Mouse (Mus musculus) adrenal gland, postnatal 36 days (tissue): ENCODE data around the gene Slc35a3. TPM values are rescaled to one million over a fixed set of nuclear protein-coding genes. Genes with fewer than 3 reads are reported as not detected.
A peak's percentile ranks its signal among the peaks of the same experiment; 100 is the strongest.
"Not testable (repeated sequence)": the region's sequence is repeated elsewhere in the genome, so short reads cannot be mapped to it uniquely, and the experiment has no call there.

Experiments
- DNase-seq, 2 experiments: peaks; one replicate each; pipeline ENCODE4 v3.0.0; 2021; ENCODE audit warnings: mixed read lengths in 1 of 2
- total RNA-seq, 2 experiments: library from RNA; stranded (reverse); gene quantifications; 2 replicates each; pipeline ENCODE4 v1.2.3; 2021

The Slc35a3 gene
- total RNA-seq, 2 experiments from 2014 or later, result 23.1 to 33.5 TPM

DNA sequence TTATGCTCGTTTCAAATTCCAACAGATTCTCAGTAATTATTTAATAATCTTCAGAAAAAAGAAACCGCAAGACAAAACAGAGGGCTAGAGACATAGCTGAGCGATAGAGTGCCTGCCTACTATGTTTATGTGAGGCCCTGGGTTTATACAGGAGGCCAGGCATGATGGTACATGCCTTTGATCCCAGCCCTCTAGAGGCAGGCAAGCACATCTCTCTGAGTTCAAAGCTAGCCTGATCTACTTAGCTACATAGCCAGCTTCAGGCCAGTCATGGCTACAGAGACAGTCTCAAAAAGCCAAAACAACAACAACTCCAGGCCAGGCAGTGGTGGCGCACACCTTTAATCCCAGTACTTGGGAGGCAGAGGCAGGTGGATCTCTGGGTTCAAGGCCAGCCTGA, 11.0 kb downstream of the Slc35a3 start:
- no peak for DNase-seq

DNA sequence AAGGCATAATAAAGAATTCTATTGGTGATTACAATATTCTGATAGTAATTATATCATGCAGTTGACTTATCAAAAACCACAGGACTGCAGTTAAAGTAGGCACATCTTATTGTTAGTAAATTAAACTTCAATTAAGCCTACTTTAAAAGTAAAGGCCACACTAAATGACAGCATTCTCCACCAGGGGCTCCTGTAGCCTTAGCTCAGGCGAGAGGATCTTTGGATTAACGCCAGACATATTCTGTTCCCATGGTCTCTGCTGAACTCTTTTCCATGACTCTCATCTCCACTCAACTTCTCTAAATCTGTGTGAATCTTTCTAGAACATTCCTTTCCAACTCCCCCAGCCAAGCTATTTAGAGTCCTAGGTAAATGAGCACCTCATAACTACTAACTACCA, 13.8 kb downstream of the Slc35a3 start:
- DNase-seq, result no peak

DNA sequence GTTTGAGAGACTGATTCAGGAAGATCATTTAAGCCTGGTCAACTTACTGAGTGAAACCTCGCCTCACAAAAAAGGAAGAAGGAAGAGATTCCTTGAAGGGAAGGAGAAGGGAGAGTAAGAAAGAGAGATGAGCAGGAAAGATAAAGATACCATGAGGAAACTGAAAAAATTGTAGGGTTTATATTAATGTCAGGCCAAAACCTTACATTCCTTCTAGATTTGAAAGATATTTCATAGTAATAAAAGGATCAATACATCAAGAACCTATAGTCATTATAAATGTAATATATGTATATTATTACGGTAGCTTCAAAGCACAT, 17.0 kb downstream of the Slc35a3 start:
- DNase-seq, result no peak

DNA sequence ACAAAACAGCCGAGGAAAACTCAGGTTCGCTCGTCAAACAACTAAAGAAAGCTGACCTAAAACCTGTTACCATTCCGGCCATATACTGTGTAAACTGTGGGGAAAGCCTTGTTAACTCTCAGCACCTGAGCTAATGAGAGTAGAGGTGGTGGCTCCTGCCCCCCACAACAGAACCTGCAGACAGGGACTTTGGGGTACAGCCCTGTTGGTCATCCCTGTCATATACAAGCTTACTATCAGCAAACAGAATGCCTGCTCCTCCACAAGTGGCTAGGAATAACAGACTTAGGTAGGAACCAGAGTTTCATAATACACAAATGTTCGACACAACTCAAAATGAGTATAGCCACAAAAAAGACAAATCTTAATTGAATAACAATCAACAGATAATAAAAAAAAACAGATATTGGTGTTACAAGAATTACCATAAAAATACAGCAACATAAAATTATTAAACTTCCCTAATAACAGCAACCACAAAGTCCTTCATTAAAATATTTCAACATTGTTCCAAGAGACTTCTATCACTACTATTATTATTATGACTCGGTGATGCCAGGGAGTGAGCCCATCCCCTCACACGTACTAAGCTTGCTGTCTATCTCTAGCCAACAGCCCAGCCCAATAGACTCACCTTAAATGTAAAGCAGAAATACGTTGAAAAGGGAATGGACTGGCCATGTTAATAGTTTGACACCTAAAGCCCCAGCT, 17.5 kb downstream of the Slc35a3 start:
- DNase-seq, result no peak

DNA sequence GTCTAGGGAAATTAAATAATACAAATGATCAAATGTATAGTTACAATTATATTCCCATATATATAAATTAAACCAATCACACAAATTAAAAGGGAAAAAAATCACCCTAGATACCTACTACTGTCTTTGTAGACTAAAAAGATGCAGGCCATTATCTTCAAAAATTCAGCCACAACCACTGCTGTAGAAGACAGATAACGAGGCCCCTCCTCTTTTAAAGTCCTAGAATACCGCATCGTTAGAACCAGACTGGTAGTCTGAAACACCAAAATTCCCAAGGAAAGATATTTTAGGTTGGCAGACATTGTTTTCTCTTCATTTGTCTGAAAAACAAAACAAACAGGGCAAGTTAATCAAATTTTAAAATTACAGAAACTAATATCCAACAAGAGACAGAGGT, 18.3 kb downstream of the Slc35a3 start:
- no peak for DNase-seq

DNA sequence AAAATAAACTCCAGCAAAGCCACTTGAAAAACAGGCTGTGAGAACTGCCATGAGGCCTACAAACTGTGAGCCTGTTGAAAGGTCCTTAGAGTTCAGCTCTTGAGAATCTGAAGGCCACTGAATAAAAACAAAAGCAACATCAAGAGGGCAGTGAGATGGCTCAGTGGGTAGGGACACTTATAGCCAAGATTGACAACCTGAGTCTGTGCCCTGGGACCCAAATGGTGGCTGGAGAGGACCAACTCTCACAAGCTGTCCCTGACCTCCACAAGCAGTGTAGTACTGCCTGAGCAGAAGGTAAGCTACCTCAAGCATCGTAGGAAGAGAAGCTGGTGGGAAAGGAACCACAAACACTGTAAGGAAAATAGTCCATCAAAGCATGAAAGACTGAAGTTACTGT, 31.5 kb downstream of the Slc35a3 start, which contains the start of gene Gm43191:
Gm43191 (minus strand) TSS at position 101 of the 400 bp plus-strand sequence.
- DNase-seq, result no peak

DNA sequence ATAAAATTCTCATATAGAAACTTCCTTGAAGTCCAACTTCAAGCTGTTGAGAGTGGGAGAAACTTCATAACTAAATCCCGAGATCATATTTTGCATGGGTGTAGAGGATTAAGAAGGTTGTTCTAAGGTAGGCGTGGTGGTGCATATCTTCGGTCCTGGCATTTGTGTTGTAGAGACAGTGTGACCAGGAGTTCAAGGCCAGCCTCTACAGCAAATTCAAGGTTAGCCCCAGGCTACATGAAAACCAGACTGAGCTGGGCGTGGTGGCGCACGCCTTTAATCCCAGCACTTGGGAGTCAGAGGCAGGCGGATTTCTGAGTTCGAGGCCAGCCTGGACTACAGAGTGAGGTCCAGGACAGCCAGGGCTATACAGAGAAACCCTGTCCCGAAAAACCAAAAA, 48.4 kb downstream of the Slc35a3 start:
- not testable (repeated sequence) for DNase-seq

DNA sequence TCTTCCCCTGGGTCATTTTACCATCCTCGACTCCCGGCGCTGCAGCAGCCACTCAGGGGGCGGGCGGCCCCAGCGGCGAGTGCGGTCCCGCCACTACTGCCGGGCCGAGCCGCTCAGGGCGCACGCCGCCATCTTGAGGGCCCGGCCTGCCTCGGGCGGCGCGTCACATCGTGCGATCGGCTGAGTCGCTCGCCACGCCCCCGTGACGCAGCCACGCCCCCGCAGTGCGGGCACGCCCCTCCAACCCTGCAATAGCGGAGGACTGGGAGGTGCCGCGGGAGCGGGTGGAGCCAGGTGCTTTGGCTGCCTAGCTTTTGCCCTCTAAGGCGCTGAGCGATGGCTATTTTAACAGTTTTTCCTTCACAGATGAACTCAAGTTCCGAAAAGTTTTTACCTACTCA, 50.2 kb downstream of the Slc35a3 start, which contains the start of gene Mfsd14a:
Mfsd14a (minus strand) TSS at position 215 of the 401 bp plus-strand sequence.
- DNase-seq, result peak; percentile 100

DNA sequence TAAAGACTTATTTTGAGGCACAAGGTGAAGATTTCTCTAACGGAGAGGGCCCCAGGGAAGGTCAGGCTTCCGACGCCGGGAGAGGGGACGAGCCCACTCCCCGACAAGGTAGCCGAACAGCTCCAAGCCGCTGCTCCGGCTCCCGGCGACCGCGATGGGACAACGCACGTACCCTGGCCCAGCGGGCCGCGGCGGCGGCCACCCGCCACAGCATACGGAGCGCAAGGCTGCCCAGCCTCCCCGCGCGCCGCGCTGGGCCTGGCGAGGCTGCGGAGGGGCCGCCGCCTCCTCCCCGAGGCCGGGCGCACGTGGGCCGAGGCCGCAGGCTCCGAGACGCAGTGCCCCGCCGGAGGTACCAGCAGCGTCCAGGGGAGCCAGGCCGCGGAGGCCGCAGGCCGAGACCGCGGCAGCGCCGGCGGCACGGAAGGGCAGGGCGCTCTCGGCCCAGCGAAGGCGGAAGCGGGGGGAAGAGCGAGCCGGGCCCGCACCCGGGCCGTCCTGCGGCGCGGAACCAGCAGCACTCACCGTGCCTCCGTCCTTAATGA, 50.7 kb downstream of the Slc35a3 start:
- peak in 1 of 2 experiments; percentile 75 for DNase-seq

DNA sequence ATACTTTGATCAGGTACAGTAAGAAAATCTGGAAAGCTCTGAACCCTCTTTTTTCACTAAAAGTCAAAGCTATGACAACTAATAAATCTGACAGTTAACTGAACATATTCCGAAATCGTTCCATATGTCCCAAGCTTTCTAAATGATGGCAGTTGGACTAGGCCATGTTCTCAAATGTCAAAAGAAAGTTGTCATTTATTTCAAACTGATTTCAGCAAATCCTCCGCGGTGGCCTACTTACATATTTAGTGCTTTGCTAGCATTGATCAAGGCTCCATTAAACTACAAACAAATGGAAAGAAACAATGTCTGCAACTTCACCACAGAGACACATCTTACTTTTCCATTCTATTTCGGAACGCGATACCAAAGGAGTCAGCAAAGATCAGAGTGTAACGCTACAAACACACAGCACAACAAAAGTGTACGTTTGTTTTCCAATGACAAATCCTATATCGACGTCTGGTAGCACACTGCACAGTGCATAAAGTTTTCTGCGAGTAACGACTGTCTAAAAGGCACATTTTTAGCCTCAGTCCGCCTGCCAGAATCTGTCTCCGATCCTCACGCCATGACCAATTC, 51.3 kb downstream of the Slc35a3 start:
- DNase-seq, result no peak

DNA sequence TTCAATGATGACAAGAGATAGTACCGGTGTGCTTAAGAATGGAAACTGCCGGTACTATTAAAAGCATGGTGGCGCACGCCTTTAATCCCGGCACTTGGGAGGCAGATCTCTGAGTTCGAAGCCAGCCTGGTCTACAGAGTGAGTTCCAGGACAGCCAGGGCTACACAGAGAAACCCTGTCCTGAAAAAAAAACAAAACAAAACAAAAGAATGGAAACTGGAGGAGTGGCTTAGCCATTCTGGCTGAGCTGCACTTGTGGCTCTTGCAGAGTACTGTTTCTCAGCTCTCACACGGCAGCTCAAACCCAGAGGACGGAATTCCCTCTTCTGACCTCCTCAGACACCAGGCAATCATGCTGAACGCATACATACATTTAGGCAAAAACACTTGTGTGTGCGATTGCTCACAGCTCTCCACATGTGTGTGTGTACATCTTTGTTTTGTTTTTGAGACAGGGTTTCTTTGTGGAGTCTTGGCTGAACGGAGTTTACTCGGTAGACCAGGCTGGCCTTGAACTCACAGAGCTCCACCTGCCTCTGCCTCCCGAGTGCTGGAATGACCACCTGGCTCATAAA, 52.7 kb downstream of the Slc35a3 start:
- no peak for DNase-seq

DNA sequence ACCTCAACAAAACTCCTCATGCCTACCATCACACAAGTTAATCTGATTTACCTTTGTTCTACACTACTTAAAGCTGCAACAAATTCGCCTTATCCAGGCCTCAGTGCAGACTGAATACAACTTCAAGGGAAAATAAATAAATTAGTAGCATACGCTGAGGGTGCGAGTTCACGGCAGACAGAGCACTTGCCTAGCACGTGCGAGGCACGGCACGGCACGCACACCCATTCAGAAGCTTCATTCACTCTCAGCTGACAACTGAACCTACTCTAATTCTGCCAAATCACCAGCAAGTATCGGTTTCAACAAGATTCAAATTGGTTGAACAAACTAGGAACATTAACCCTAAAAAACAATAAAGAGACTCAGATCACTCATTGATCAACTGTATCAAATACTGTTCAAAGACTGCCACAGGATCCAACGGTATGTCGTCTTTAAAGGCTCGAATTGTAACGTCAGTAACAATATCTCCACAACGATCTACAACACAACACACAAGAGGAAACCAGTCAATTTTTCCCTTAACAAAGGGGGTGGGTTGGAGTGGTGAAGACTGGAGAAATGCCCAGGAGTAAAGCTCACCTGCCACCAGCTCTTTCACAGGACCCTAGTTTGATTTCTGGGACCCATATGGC, 53.6 kb downstream of the Slc35a3 start:
- no peak for DNase-seq

DNA sequence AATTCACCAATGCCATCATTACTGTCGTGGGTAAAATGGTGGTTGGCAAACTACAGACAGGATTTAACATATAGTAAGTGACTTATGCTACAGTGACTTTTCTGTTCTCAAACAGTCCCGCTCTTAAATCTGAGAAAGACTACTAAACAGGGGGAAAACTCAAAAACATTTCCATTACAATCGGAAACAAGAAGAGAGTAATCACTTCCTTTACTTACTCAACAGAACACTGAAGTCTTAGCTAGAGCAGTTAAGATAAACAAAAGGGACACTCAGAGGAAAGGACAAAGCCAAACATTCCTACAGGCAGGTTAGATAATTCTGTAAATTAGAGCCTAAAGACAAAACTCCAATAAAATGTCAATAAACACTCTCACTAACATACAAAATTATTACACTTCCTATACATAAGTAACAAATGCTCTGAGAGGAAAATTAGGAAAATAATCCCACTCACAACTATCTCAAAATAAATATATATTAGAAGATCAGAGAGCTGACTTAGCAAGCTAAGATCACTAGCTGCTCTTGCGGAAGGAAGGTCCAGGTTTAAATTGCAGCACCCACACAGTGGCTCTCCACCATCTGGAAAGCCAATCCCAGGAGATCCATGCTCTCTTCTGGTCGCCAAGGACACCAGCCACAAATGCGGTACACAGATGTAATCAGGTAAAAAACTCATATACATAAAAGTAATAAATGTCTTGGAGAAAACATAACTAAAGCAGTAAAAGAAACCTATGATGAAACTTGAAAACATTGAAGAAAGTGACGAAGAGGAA, 56.3 kb downstream of the Slc35a3 start:
- no peak for DNase-seq

DNA sequence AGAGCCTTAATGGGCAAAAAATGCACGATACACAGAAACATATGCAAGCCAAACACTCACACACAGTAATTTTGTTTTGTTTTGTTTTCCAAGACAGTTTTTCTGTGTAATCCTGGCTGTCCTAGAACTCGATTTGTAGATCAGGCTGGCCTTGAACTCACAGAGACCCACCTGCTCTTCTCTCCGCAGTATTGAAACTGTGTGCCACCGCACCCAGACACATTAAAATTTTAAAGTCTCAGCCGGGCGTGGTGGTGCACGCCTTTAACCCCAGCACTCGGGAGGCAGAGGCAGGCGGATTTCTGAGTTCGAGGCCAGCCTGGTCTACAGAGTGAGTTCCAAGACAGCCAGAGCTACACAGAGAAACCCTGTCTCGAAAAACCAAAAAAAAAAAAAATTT, 58.6 kb downstream of the Slc35a3 start:
- not testable (repeated sequence) for DNase-seq

DNA sequence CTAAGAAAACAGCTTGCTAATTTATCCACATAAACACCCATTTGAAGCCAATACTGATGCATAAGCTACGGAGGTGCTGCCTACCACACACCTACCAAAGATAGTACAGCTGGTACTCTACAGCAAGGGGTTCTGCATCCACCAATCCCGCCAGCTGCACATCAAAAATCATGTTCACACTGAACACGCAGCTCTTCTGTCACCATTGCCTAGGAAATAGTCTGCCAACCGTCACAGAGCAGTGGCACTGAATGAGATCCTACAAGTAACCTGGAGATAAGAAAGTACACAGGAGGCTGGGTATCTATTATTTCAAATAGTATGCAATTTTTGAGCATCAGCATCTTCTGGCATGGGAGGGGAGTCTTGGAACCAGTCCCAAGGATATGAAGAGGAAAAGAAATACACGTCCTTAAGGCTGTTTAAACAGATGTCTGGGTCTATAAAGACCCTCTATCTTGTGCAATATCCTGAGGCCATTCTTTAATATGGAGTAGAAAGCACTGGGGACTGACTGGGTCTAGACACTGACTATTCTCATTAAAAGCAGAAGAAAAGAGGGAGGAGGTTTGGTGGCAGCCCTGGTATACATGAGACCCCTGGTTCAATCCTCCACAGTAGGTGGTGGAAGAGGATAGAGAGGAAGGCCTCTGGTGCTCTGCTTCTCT, 59.2 kb downstream of the Slc35a3 start:
- DNase-seq, result no peak

DNA sequence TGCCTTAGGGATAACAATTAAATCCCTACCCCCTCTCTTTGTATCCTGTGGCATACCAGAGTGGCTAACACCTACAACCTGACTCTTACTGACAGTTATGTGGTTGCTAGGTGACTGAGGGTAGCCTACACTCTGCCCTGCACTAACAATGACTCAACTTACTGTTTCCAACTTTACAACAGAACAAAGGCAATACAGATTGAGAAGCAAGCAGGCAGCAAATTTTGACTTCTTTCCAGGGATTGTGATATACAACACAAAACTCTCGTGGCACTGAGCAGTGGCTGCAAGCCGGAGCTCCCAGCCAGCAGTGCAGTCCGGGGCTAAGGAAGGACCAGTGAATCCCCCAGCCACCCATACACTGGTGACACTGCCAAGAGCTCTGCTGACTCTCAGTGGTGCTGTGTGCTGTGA, 60.6 kb downstream of the Slc35a3 start:
- no peak for DNase-seq

DNA sequence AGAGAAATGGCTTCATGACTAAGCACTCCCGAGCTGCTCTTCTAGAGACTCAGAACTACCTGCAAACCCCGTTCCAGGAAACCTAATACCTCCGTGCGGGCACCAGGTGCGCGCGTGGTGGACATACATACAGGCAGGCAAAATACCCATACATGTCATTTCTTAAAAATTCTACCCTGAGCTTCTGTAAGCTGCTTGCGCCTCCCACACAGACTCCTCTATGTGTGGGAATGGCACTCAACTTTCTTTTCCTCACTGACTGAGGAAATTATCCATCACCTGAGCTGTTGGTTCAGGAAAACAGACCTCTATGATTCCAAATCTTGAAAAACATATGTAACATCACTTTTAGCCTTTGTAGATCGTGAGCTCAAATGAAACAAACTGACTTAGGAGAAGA, 61.9 kb downstream of the Slc35a3 start:
- DNase-seq, result no peak

DNA sequence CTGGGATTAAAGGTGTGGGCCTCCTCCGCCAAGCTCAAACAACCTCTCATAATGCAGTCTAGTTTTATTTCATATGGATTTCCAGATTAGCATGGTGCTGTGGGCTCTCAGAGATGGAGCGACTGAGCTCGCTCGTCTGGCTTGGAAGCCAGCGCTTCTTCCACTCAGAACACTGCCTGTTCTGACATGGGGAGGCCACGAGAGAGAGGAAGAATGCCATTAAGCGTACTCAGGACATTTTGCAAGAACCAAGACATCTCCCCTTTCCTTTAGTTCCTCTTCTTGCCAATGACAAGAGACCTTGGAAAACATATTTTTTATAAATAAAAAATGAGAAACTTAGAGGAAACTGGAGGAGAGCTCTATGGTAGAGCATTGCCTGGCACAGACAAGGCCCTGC, 63.8 kb downstream of the Slc35a3 start:
- DNase-seq, result no peak

DNA sequence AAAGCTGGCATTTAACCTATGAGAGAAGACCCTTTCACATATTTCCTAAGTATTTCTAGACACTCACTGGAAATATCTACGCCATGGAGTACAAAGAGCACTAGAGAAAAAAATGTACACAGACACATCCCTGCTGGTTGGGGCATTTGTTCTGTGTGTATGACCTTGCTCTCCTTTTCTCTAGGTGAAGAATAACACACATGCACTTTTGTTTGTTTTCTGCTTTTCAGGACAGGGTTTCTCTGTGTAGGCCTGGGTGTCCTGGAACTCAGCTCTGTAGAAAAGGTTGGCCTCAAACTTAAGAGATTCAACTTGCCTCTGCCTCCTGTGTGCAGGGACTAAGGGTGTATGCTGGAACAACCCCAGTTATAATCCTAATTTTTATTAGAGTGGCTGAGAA, 66.2 kb downstream of the Slc35a3 start:
- DNase-seq, result no peak

DNA sequence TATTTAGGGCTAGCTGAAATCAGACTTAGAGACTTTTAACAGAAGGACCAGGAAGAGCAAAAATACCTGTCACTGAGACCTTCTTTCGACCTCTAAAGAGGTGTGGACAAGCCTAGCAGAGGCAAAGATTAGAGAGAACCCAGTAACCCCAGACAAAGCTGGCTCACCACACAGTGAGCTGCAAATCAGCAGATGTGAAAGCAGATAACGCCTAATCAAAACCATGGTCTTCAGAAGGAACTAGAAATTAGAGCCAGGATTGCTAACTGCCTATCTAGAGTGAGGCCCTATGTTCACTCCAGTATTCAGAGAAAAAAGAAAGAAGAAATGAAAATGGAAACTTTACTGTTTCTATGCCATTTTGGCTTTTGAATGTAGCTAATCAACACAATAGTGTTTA, 70.3 kb downstream of the Slc35a3 start:
- DNase-seq, result no peak

DNA sequence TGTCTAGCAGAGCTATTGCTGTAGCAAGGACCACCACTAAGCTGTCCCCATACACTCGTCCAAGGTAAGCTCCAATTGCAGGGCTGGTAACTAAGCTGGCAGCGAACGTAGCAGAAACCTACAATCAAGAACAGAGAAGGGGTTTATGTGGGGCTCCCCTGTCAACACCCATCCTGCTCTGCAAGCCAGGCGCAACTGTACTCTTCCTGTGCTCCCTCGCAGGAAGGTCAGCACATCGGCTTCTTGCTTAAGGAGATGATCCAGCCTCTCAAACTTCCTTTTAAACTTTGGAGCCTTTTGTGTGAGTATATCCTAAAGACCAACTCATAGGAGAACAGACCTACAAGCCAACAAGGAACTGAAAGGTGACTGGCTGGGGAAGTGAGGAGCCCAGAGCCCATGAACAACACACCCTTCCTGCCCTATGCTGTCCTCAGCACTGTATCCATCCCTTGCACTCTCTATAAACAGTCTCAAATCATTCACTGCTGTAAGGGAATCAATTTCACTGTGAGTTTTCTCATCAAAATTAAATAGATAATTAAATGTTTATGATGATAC, 70.7 kb downstream of the Slc35a3 start:
- DNase-seq, result no peak
